Mouse (Mus musculus) lung, postnatal 10 days (tissue): Measurements from ENCODE around the gene Rnf144b.

Source experiments
- DNase-seq: peaks from one replicate; pipeline ENCODE4 v3.0.0; 2021

The Rnf144b gene

GRCm38 (mm10) chr13:47122537-47123430 is at the start of gene Rnf144b:
Gene Rnf144b, plus strand, starts transcription at chr13:47122656.
- peak; percentile 56 for DNase-seq

- DNase-seq: no peak
Observed at GRCm38 (mm10) chr13:47076156-47076555, 46.3 kb upstream of the Rnf144b start.

- DNase-seq: no peak
Observed at GRCm38 (mm10) chr13:47077367-47077766, 45.1 kb upstream of the Rnf144b start.

GRCm38 (mm10) chr13:47078799-47079198 is 43.7 kb upstream of the Rnf144b start:
- DNase-seq: no peak

GRCm38 (mm10) chr13:47080905-47081505 is 41.5 kb upstream of the Rnf144b start:
- no peak for DNase-seq

GRCm38 (mm10) chr13:47088433-47088832 is 34.0 kb upstream of the Rnf144b start:
- no peak for DNase-seq

- DNase-seq: no peak
Observed at GRCm38 (mm10) chr13:47089271-47089670, 33.2 kb upstream of the Rnf144b start.

GRCm38 (mm10) chr13:47093791-47094190 is 28.7 kb upstream of the Rnf144b start:
- DNase-seq: no peak

- no peak for DNase-seq
Observed at GRCm38 (mm10) chr13:47096591-47096990, 25.9 kb upstream of the Rnf144b start.

GRCm38 (mm10) chr13:47099265-47099664 is 23.2 kb upstream of the Rnf144b start:
- DNase-seq: no peak

GRCm38 (mm10) chr13:47100587-47100986 is 21.9 kb upstream of the Rnf144b start:
- DNase-seq: no peak

GRCm38 (mm10) chr13:47104146-47104545 is 18.3 kb upstream of the Rnf144b start:
- peak; percentile 23 for DNase-seq

- peak; percentile 45 for DNase-seq
Observed at GRCm38 (mm10) chr13:47104856-47105541, 17.5 kb upstream of the Rnf144b start.

- peak; percentile 89 for DNase-seq
Observed at GRCm38 (mm10) chr13:47105711-47106579, 16.5 kb upstream of the Rnf144b start, which contains the start of gene Dek. Gene Dek, minus strand, starts transcription at chr13:47106201.

GRCm38 (mm10) chr13:47106580-47106888 is 15.9 kb upstream of the Rnf144b start:
- no peak for DNase-seq

GRCm38 (mm10) chr13:47109239-47109638 is 13.2 kb upstream of the Rnf144b start:
- no peak for DNase-seq

- no peak for DNase-seq
Observed at GRCm38 (mm10) chr13:47111185-47111584, 11.3 kb upstream of the Rnf144b start.

- no peak for DNase-seq
Observed at GRCm38 (mm10) chr13:47112056-47112455, 10.4 kb upstream of the Rnf144b start.

GRCm38 (mm10) chr13:47112924-47113323 is 9.5 kb upstream of the Rnf144b start:
- no peak for DNase-seq

- DNase-seq: no peak
Observed at GRCm38 (mm10) chr13:47116000-47116399, 6.5 kb upstream of the Rnf144b start.

- DNase-seq: no peak
Observed at GRCm38 (mm10) chr13:47121333-47121889, 1.0 kb upstream of the Rnf144b start.

GRCm38 (mm10) chr13:47124449-47124848 is 2.0 kb downstream of the Rnf144b start:
- no peak for DNase-seq
